Mouse (Mus musculus): ENCODE results near the gene Zfhx2.

- TF ChIP-seq MAX (IDR thresholded peaks at IDR 0.05) (no peak), CTCF (IDR thresholded peaks at IDR 0.05; ENCODE audit: control insufficient read depth, insufficient read depth, insufficient read length) (no peak), MYOG (IDR thresholded peaks at IDR 0.05; ENCODE audit: control insufficient read depth, extremely low read depth, insufficient read length) (no peak), USF1 (IDR thresholded peaks at IDR 0.05; ENCODE audit: low read depth) (no peak), FOSL1 (IDR thresholded peaks at IDR 0.05; ENCODE audit: insufficient read depth, low read length, poor library complexity, severe bottlenecking) (no peak), CEBPB (IDR thresholded peaks at IDR 0.05; ENCODE audit: low read depth) (no peak), MYOD1 (IDR thresholded peaks at IDR 0.05; ENCODE audit: control insufficient read depth, insufficient read length, low read depth) (no peak)
Observed at GRCm38 (mm10) chr14:55086009-55086514, 6.1 kb downstream of the Zfhx2 start.
